Mouse (Mus musculus) C2C12 (cell line): Measurements from ENCODE around the gene Tmem72. TPM values are rescaled to one million over a fixed set of nuclear protein-coding genes. Genes with fewer than 3 reads are reported as not detected.

ENCODE experiments used
- H3K27me3 ChIP-seq: one replicate; pipeline ENCODE4 v1.6.1; 2011; ENCODE audit not compliant: control insufficient read depth, insufficient read depth, insufficient read length
- H3K36me3 ChIP-seq: one replicate; pipeline ENCODE4 v1.6.1; 2011; ENCODE audit not compliant: control insufficient read depth, insufficient read depth
- H3K4me3 ChIP-seq: one replicate; pipeline ENCODE4 v1.5.1; 2011; ENCODE audit warnings: mild to moderate bottlenecking, control low read depth; ENCODE audit not compliant: poor library complexity, insufficient read depth, severe bottlenecking
- H3K79me2 ChIP-seq: one replicate; pipeline ENCODE4 v1.6.1; 2011; ENCODE audit not compliant: control insufficient read depth, insufficient read depth
- H3K79me3 ChIP-seq: one replicate; pipeline ENCODE4 v1.6.1; 2011; ENCODE audit warnings: low read depth, control low read depth
- H3ac ChIP-seq: one replicate; pipeline ENCODE3; 2011; ENCODE audit warnings: low read depth; ENCODE audit not compliant: control insufficient read depth, insufficient read length
- CEBPB ChIP-seq: IDR thresholded peaks from one replicate; pipeline ENCODE4 v1.6.1; 2011; ENCODE audit warnings: low read depth, mild to moderate bottlenecking, control low read depth, moderate library complexity
- CTCF ChIP-seq: IDR thresholded peaks from one replicate; pipeline ENCODE4 v1.5.1; 2011; ENCODE audit not compliant: control insufficient read depth, insufficient read depth, insufficient read length
- FOSL1 ChIP-seq: IDR thresholded peaks from one replicate; pipeline ENCODE4 v1.8.0; 2011; ENCODE audit warnings: mild to moderate bottlenecking, low read length; ENCODE audit not compliant: poor library complexity, insufficient read depth, severe bottlenecking
- MAX ChIP-seq: IDR thresholded peaks from one replicate; pipeline ENCODE4 v1.6.1; 2011; ENCODE audit warnings: mild to moderate bottlenecking, control low read depth
- MYOD1 ChIP-seq: IDR thresholded peaks from one replicate; pipeline ENCODE4 v1.6.1; 2011; ENCODE audit warnings: low read depth; ENCODE audit not compliant: control insufficient read depth, insufficient read length
- MYOG ChIP-seq: IDR thresholded peaks from one replicate; pipeline ENCODE4 v1.6.1; 2011; ENCODE audit not compliant: control insufficient read depth, insufficient read length; ENCODE audit errors: extremely low read depth
- USF1 ChIP-seq: IDR thresholded peaks from one replicate; pipeline ENCODE4 v1.6.1; 2011; ENCODE audit warnings: low read depth, mild to moderate bottlenecking, control low read depth, moderate library complexity
- microRNA-seq: library from miRNA; unstranded; fragments of <30 nt; microRNA quantifications from one replicate; pipeline ENCODE4, GENCODE M21; 2019; ENCODE audit warnings: borderline microRNAs expressed
- polyA plus RNA-seq: library from polyadenylated mRNA; unstranded; fragments of >200 nt; fragmentation: generic; extraction: Trizol; gene quantifications from one replicate; pipeline ENCODE4 v1.2.1, GENCODE M21; 2012; ENCODE audit warnings: missing spikeins

The Tmem72 gene
- polyA plus RNA-seq, 1 experiment = 0.06 TPM

GRCm38 (mm10) chr6:116635251-116636180 is 81.2 kb downstream of the Tmem72 start:
- no peaks in the 10 kb centered on the region for H3K79me3 ChIP-seq
- no peak overlapping the region for H3K4me3 ChIP-seq
- no peak overlapping the region for H3ac ChIP-seq
- no peaks in the 10 kb centered on the region for H3K79me2 ChIP-seq
- no peak for TF ChIP-seq CEBPB
- TF ChIP-seq CTCF = no peak
- TF ChIP-seq MAX = no peak
- TF ChIP-seq MYOG = no peak
- TF ChIP-seq MYOD1 = no peak
- no peak for TF ChIP-seq USF1
- no peak for TF ChIP-seq FOSL1
- H3K36me3 ChIP-seq = no peaks in the 10 kb centered on the region
- no peaks in the 10 kb centered on the region for H3K27me3 ChIP-seq

GRCm38 (mm10) chr6:116633741-116634695 is 82.7 kb downstream of the Tmem72 start:
- no peak overlapping the region for H3K4me3 ChIP-seq
- no peaks in the 10 kb centered on the region for H3K79me2 ChIP-seq
- no peaks in the 10 kb centered on the region for H3K79me3 ChIP-seq
- H3ac ChIP-seq = no peak overlapping the region
- TF ChIP-seq CEBPB = no peak
- TF ChIP-seq MAX = no peak
- TF ChIP-seq CTCF = no peak
- no peak for TF ChIP-seq FOSL1
- TF ChIP-seq MYOG = no peak
- no peak for TF ChIP-seq MYOD1
- TF ChIP-seq USF1 = no peak
- H3K27me3 ChIP-seq = no peaks in the 10 kb centered on the region
- H3K36me3 ChIP-seq = no peaks in the 10 kb centered on the region

GRCm38 (mm10) chr6:116632129-116632528 is 84.6 kb downstream of the Tmem72 start:
- TF ChIP-seq FOSL1 (no peak), USF1 (no peak), CEBPB (no peak), CTCF (peak; percentile 16), MYOG (no peak), MYOD1 (no peak), MAX (no peak)
- H3K79me3 ChIP-seq = no peaks in the 10 kb centered on the region
- no peaks in the 10 kb centered on the region for H3K27me3 ChIP-seq
- no peaks in the 10 kb centered on the region for H3K79me2 ChIP-seq
- H3K36me3 ChIP-seq = no peaks in the 10 kb centered on the region
- H3ac ChIP-seq = no peak overlapping the region
- H3K4me3 ChIP-seq = no peak overlapping the region

GRCm38 (mm10) chr6:116629766-116630165 is 86.9 kb downstream of the Tmem72 start:
- no peaks in the 10 kb centered on the region for H3K27me3 ChIP-seq
- H3K79me2 ChIP-seq = no peaks in the 10 kb centered on the region
- H3ac ChIP-seq = no peak overlapping the region
- TF ChIP-seq USF1 (no peak), FOSL1 (no peak), MAX (no peak), MYOD1 (no peak), CTCF (no peak), MYOG (no peak), CEBPB (no peak)
- H3K36me3 ChIP-seq = no peaks in the 10 kb centered on the region
- H3K79me3 ChIP-seq = no peaks in the 10 kb centered on the region
- no peak overlapping the region for H3K4me3 ChIP-seq

Small RNA genes within 50 kb of the gene (microRNA-seq; reads per million reads assigned to microRNA genes)
- not detected for gene Mir7043

Other genes starting within 250 kb of the Tmem72 start
- gene Olfr211, start 227.8 kb downstream of the Tmem72 start, polyA plus RNA-seq = not detected
- 0.01 TPM for gene Olfr212, start 210.4 kb downstream of the Tmem72 start, polyA plus RNA-seq
- gene Olfr213, start 178.5 kb downstream of the Tmem72 start, polyA plus RNA-seq = not detected
- 0.25 TPM for gene Gm5580, start 165.8 kb downstream of the Tmem72 start, polyA plus RNA-seq
- not detected for gene Olfr214, start 162.7 kb downstream of the Tmem72 start, polyA plus RNA-seq
- 0.01 TPM for gene Olfr215, start 132.7 kb downstream of the Tmem72 start, polyA plus RNA-seq
- 7.5 TPM for gene Zfp422, start 87.9 kb downstream of the Tmem72 start, polyA plus RNA-seq
- gene Depp1, start 66.3 kb downstream of the Tmem72 start, polyA plus RNA-seq = 0.46 TPM
- gene Rassf4, start 43.0 kb downstream of the Tmem72 start, polyA plus RNA-seq = 0.21 TPM